Mouse (Mus musculus) olfactory bulb, adult 2 months (tissue): ENCODE results near the gene Ctnnd2.

Experiments used
- CTCF ChIP-seq: fragments of 200-500 bp; IDR thresholded peaks from 2 replicates; pipeline ENCODE4 v1.5.1; 2012; ENCODE audit warnings: low read depth, mild to moderate bottlenecking, low read length, moderate library complexity; ENCODE audit not compliant: insufficient read depth
- POLR2A ChIP-seq: fragments of 200-500 bp; IDR thresholded peaks from 2 replicates; pipeline ENCODE4 v1.6.1; 2012; ENCODE audit warnings: mild to moderate bottlenecking, low read depth, low read length, moderate library complexity; ENCODE audit not compliant: insufficient read depth

- TF ChIP-seq CTCF (no peak), POLR2A (no peak)
Measured at GRCm38 (mm10) chr15:30235210-30236034, 63.0 kb downstream of the Ctnnd2 start.
